Mouse (Mus musculus): Measurements from ENCODE around the gene Tmem255b. TPM values are rescaled to one million over a fixed set of nuclear protein-coding genes. Genes with fewer than 3 reads are reported as not detected.

Gene Tmem255b
- polyA plus RNA-seq, 1 experiment from 2014 or later = 0.38 TPM

- no peak for ATAC-seq (ENCODE audit: insufficient number of reproducible peaks, low FRiP score)
- H3K27ac ChIP-seq (ENCODE audit: poor library complexity, severe bottlenecking) = no peak overlapping the region
- no peak overlapping the region for H3K4me3 ChIP-seq
- H3K4me2 ChIP-seq = no peak overlapping the region
- WGBS = 81% methylated on average over 6 of the region's 6 CpGs
- H3K9ac ChIP-seq = no peak overlapping the region
- no peaks in the 10 kb centered on the region for H3K4me1 ChIP-seq (replicated peaks)
- no peaks in the 10 kb centered on the region; the same call in 1 of the 2 replicates for H3K9me3 ChIP-seq (replicated peaks)
- 0 out of 2 replicates have a peak, but pooled peaks cover 3% of the 10 kb centered on the region for H3K27me3 ChIP-seq (replicated peaks)
- H3K36me3 ChIP-seq = no peaks in the 10 kb centered on the region
Observed at GRCm38 (mm10) chr8:13446456-13446855, 11.5 kb downstream of the Tmem255b start.

GRCm38 (mm10) chr8:13448145-13448544, 13.2 kb downstream of the Tmem255b start:
- H3K4me1 ChIP-seq (replicated peaks) = no peaks in the 10 kb centered on the region
- ATAC-seq (ENCODE audit: insufficient number of reproducible peaks, low FRiP score) = no peak

GRCm38 (mm10) chr8:13451747-13452277, 16.8 kb downstream of the Tmem255b start:
- Histone ChIP-seq H3K9me3 (replicated peaks) (0 out of 2 replicates have a peak, but pooled peaks cover 4% of the 10 kb centered on the region), H3K4me2 (no peak overlapping the region), H3K27ac (ENCODE audit: poor library complexity, severe bottlenecking) (no peak overlapping the region), H3K4me3 (no peak overlapping the region), H3K36me3 (no peaks in the 10 kb centered on the region), H3K9ac (no peak overlapping the region), H3K27me3 (replicated peaks) (0 out of 2 replicates have a peak, but pooled peaks cover 7% of the 10 kb centered on the region), H3K4me1 (replicated peaks) (no peaks in the 10 kb centered on the region)
- WGBS = 70% methylated on average over 6 of the region's 6 CpGs
- ATAC-seq (ENCODE audit: insufficient number of reproducible peaks, low FRiP score) = no peak

More at GRCm38 (mm10) chr8:13448145-13448544, 13.2 kb downstream of the Tmem255b start:
- WGBS = 49% methylated on average over 4 of the region's 4 CpGs
- Histone ChIP-seq H3K4me3 (no peak overlapping the region), H3K9me3 (replicated peaks) (no peaks in the 10 kb centered on the region), H3K27ac (ENCODE audit: poor library complexity, severe bottlenecking) (no peak overlapping the region), H3K4me2 (no peak overlapping the region), H3K9ac (no peak overlapping the region), H3K27me3 (replicated peaks) (0 out of 2 replicates have a peak, but pooled peaks cover 3% of the 10 kb centered on the region), H3K36me3 (no peaks in the 10 kb centered on the region)

- Histone ChIP-seq H3K4me1 (replicated peaks) (no peaks in the 10 kb centered on the region), H3K27ac (ENCODE audit: poor library complexity, severe bottlenecking) (no peak overlapping the region), H3K4me3 (no peak overlapping the region), H3K9me3 (replicated peaks) (0 out of 2 replicates have a peak, but pooled peaks cover 6% of the 10 kb centered on the region), H3K4me2 (no peak overlapping the region), H3K9ac (no peak overlapping the region), H3K27me3 (replicated peaks) (0 out of 2 replicates have a peak, but pooled peaks cover 7% of the 10 kb centered on the region), H3K36me3 (no peaks in the 10 kb centered on the region)
- no peak for ATAC-seq (ENCODE audit: insufficient number of reproducible peaks, low FRiP score)
- 66% methylated on average over 8 of the region's 8 CpGs for WGBS
Observed at GRCm38 (mm10) chr8:13454341-13455113, 19.5 kb downstream of the Tmem255b start.

GRCm38 (mm10) chr8:13455295-13455694, 20.3 kb downstream of the Tmem255b start:
- 35% methylated on average over 2 of the region's 2 CpGs for WGBS
- Histone ChIP-seq H3K4me2 (no peak overlapping the region), H3K4me1 (replicated peaks) (no peaks in the 10 kb centered on the region), H3K36me3 (no peaks in the 10 kb centered on the region), H3K9me3 (replicated peaks) (0 out of 2 replicates have a peak, but pooled peaks cover 6% of the 10 kb centered on the region), H3K27me3 (replicated peaks) (0 out of 2 replicates have a peak, but pooled peaks cover 7% of the 10 kb centered on the region), H3K27ac (ENCODE audit: poor library complexity, severe bottlenecking) (no peak overlapping the region), H3K4me3 (no peak overlapping the region), H3K9ac (no peak overlapping the region)
- ATAC-seq (ENCODE audit: insufficient number of reproducible peaks, low FRiP score) = no peak; the same call in 1 of the 2 replicates

- no peak overlapping the region for H3K4me3 ChIP-seq
- H3K4me1 ChIP-seq (replicated peaks) = no peaks in the 10 kb centered on the region; the same call in 1 of the 2 replicates
- no peaks in the 10 kb centered on the region for H3K36me3 ChIP-seq
- WGBS = 86% methylated on average over 4 of the region's 4 CpGs
- no peak overlapping the region for H3K9ac ChIP-seq
- H3K9me3 ChIP-seq (replicated peaks) = 0 out of 2 replicates have a peak, but pooled peaks cover 6% of the 10 kb centered on the region
- H3K4me2 ChIP-seq = no peak overlapping the region
- no peak overlapping the region for H3K27ac ChIP-seq (ENCODE audit: poor library complexity, severe bottlenecking)
- 0 out of 2 replicates have a peak, but pooled peaks cover 4% of the 10 kb centered on the region for H3K27me3 ChIP-seq (replicated peaks)
- ATAC-seq (ENCODE audit: insufficient number of reproducible peaks, low FRiP score) = no peak
Observed at GRCm38 (mm10) chr8:13459431-13459830, 24.4 kb downstream of the Tmem255b start.

GRCm38 (mm10) chr8:13461085-13461765, 26.2 kb downstream of the Tmem255b start:
- Histone ChIP-seq H3K27me3 (replicated peaks) (no peaks in the 10 kb centered on the region), H3K27ac (ENCODE audit: poor library complexity, severe bottlenecking) (no peak overlapping the region), H3K4me1 (replicated peaks) (no peaks in the 10 kb centered on the region; the same call in 1 of the 2 replicates), H3K36me3 (peaks cover 6% of the 10 kb centered on the region; the same call in 1 of the 2 replicates), H3K9ac (no peak overlapping the region), H3K4me3 (no peak overlapping the region), H3K4me2 (no peak overlapping the region), H3K9me3 (replicated peaks) (0 out of 2 replicates have a peak, but pooled peaks cover 6% of the 10 kb centered on the region)
- no peak for ATAC-seq (ENCODE audit: insufficient number of reproducible peaks, low FRiP score)
- 79% methylated on average over 17 of the region's 17 CpGs for WGBS

- Histone ChIP-seq H3K36me3 (peaks cover 12% of the 10 kb centered on the region; the same call in 1 of the 2 replicates), H3K4me2 (no peak overlapping the region), H3K9ac (no peak overlapping the region), H3K27me3 (replicated peaks) (peaks cover 5% of the 10 kb centered on the region; the same call in 1 of the 2 replicates), H3K4me3 (no peak overlapping the region), H3K27ac (ENCODE audit: poor library complexity, severe bottlenecking) (no peak overlapping the region), H3K9me3 (replicated peaks) (0 out of 2 replicates have a peak, but pooled peaks cover 1% of the 10 kb centered on the region), H3K4me1 (replicated peaks) (no peaks in the 10 kb centered on the region; the same call in 1 of the 2 replicates)
- no peak for ATAC-seq (ENCODE audit: insufficient number of reproducible peaks, low FRiP score)
- 34% methylated on average over 4 of the region's 4 CpGs for WGBS
Observed at GRCm38 (mm10) chr8:13461843-13462242, 26.9 kb downstream of the Tmem255b start.

GRCm38 (mm10) chr8:13462392-13462791, 27.4 kb downstream of the Tmem255b start:
- H3K27me3 ChIP-seq (replicated peaks) = peaks cover 8% of the 10 kb centered on the region; the same call in 1 of the 2 replicates
- no peak for ATAC-seq (ENCODE audit: insufficient number of reproducible peaks, low FRiP score)

GRCm38 (mm10) chr8:13465324-13465723, 30.3 kb downstream of the Tmem255b start:
- Histone ChIP-seq H3K27me3 (replicated peaks) (peaks cover 8% of the 10 kb centered on the region; the same call in 1 of the 2 replicates), H3K36me3 (peaks cover 41% of the 10 kb centered on the region), H3K4me2 (no peak overlapping the region), H3K9ac (no peak overlapping the region), H3K9me3 (replicated peaks) (no peaks in the 10 kb centered on the region), H3K27ac (ENCODE audit: poor library complexity, severe bottlenecking) (no peak overlapping the region), H3K4me1 (replicated peaks) (no peaks in the 10 kb centered on the region; the same call in 1 of the 2 replicates), H3K4me3 (no peak overlapping the region)
- no peak for ATAC-seq (ENCODE audit: insufficient number of reproducible peaks, low FRiP score)
- 61% methylated on average over 7 of the region's 7 CpGs for WGBS

More at GRCm38 (mm10) chr8:13462392-13462791, 27.4 kb downstream of the Tmem255b start:
- Histone ChIP-seq H3K4me3 (no peak overlapping the region), H3K4me2 (no peak overlapping the region), H3K27ac (ENCODE audit: poor library complexity, severe bottlenecking) (no peak overlapping the region), H3K9ac (no peak overlapping the region), H3K9me3 (replicated peaks) (no peaks in the 10 kb centered on the region), H3K4me1 (replicated peaks) (no peaks in the 10 kb centered on the region; the same call in 1 of the 2 replicates), H3K36me3 (peaks cover 17% of the 10 kb centered on the region; the same call in 1 of the 2 replicates)
- 71% methylated on average over 10 of the region's 10 CpGs for WGBS
